Mouse (Mus musculus): ENCODE data around the gene Tmem88. TPM values are rescaled to one million over a fixed set of nuclear protein-coding genes. Genes with fewer than 3 reads are reported as not detected.

Tmem88 gene
- total RNA-seq (2014; rRNA removed; ENCODE audit: low replicate concordance) (32.4 and 33.0 TPM in 2 replicates), polyA plus RNA-seq (2015; fragmentation: Nextera tagmentation; extraction: Ambion mirVana) (59.7 and 62.5 TPM in 2 replicates)

- TF ChIP-seq EP300 (IDR thresholded peaks at IDR 0.05; ENCODE audit: low read depth) (peak; percentile 39; the same call in 1 of the 2 replicates), CTCF (IDR thresholded peaks at IDR 0.05; ENCODE audit: low read depth) (no peak)
- DNase-seq (ENCODE audit: low spot score): no peak
- H3K4me2 ChIP-seq (ENCODE audit: low read depth, low read length): peak within 1 kb of the TSS; percentile 72
- peak within 1 kb of the TSS; percentile 61 for H3K4me3 ChIP-seq (ENCODE audit: low read depth, low read length)
- peak within 1 kb of the TSS; percentile 81 for H3K9ac ChIP-seq (replicated peaks; ENCODE audit: low read depth, low read length)
- no peaks in the 10 kb centered on the region for H3K4me1 ChIP-seq (ENCODE audit: control insufficient read depth, insufficient read depth)
- H3K9me3 ChIP-seq (replicated peaks; ENCODE audit: control insufficient read depth, low read length): no peaks in the 10 kb centered on the region
- peaks cover 37% of the 10 kb centered on the region for H3K36me3 ChIP-seq (replicated peaks; ENCODE audit: control insufficient read depth, insufficient read depth, low read length)
- H3K27ac ChIP-seq (ENCODE audit: low read depth): peak within 1 kb of the TSS; percentile 95
- peak; percentile 5 for ATAC-seq (ENCODE audit: insufficient read depth, low read depth)
- no peaks in the 10 kb centered on the region for H3K27me3 ChIP-seq (ENCODE audit: control insufficient read depth, insufficient read depth, low read length)
- 9% methylated on average over 16 of the region's 16 CpGs for WGBS
Observed at GRCm38 (mm10) chr11:69398059-69398458, at the start of gene Tmem88. TSS of gene Tmem88 (minus strand) at chr11:69398234.

- TF ChIP-seq EP300 (IDR thresholded peaks at IDR 0.05; ENCODE audit: low read depth): no peak
- no peak for TF ChIP-seq CTCF (IDR thresholded peaks at IDR 0.05; ENCODE audit: low read depth)
- no peak for ATAC-seq (ENCODE audit: insufficient read depth, low read depth)
Observed at GRCm38 (mm10) chr11:69447299-69447698, 49.3 kb upstream of the Tmem88 start.

GRCm38 (mm10) chr11:69443328-69443727 is 45.3 kb upstream of the Tmem88 start:
- Histone ChIP-seq H3K9ac (replicated peaks; ENCODE audit: low read depth, low read length) (no peak overlapping the region), H3K4me2 (ENCODE audit: low read depth, low read length) (no peak overlapping the region), H3K9me3 (replicated peaks; ENCODE audit: control insufficient read depth, low read length) (no peaks in the 10 kb centered on the region), H3K36me3 (replicated peaks; ENCODE audit: control insufficient read depth, insufficient read depth, low read length) (no peaks in the 10 kb centered on the region), H3K27me3 (ENCODE audit: control insufficient read depth, insufficient read depth, low read length) (no peaks in the 10 kb centered on the region), H3K27ac (ENCODE audit: low read depth) (peak overlapping the region; percentile 47; the same call in 1 of the 2 replicates), H3K4me1 (ENCODE audit: control insufficient read depth, insufficient read depth) (no peaks in the 10 kb centered on the region), H3K4me3 (ENCODE audit: low read depth, low read length) (no peak overlapping the region)
- ATAC-seq (ENCODE audit: insufficient read depth, low read depth) (peak; percentile 68), DNase-seq (ENCODE audit: low spot score) (peak; percentile 33)
- WGBS: 24% methylated on average over 5 of the region's 5 CpGs
- TF ChIP-seq CTCF (IDR thresholded peaks at IDR 0.05; ENCODE audit: low read depth): no peak
- TF ChIP-seq EP300 (IDR thresholded peaks at IDR 0.05; ENCODE audit: low read depth): 0 out of 2 replicates have a peak, but pooled peaks have one; percentile 58

More at GRCm38 (mm10) chr11:69447299-69447698, 49.3 kb upstream of the Tmem88 start:
- H3K36me3 ChIP-seq (replicated peaks; ENCODE audit: control insufficient read depth, insufficient read depth, low read length): no peaks in the 10 kb centered on the region
- H3K4me3 ChIP-seq (ENCODE audit: low read depth, low read length): no peak overlapping the region
- H3K4me2 ChIP-seq (ENCODE audit: low read depth, low read length): no peak overlapping the region
- H3K27ac ChIP-seq (ENCODE audit: low read depth): no peak overlapping the region
- no peak for DNase-seq (ENCODE audit: low spot score)
- H3K4me1 ChIP-seq (ENCODE audit: control insufficient read depth, insufficient read depth): 0 out of 2 replicates have a peak, but pooled peaks cover 4% of the 10 kb centered on the region
- H3K9me3 ChIP-seq (replicated peaks; ENCODE audit: control insufficient read depth, low read length): no peaks in the 10 kb centered on the region
- H3K9ac ChIP-seq (replicated peaks; ENCODE audit: low read depth, low read length): no peak overlapping the region
- 91% methylated on average over 7 of the region's 7 CpGs for WGBS
- no peaks in the 10 kb centered on the region for H3K27me3 ChIP-seq (ENCODE audit: control insufficient read depth, insufficient read depth, low read length)

GRCm38 (mm10) chr11:69437291-69437690 is 39.3 kb upstream of the Tmem88 start:
- no peaks in the 10 kb centered on the region for H3K4me1 ChIP-seq (ENCODE audit: control insufficient read depth, insufficient read depth)
- ATAC-seq (ENCODE audit: insufficient read depth, low read depth) (no peak), DNase-seq (ENCODE audit: low spot score) (no peak)
- 44% methylated on average over 3 of the region's 3 CpGs for WGBS
- no peak overlapping the region for H3K4me3 ChIP-seq (ENCODE audit: low read depth, low read length)
- no peak overlapping the region for H3K4me2 ChIP-seq (ENCODE audit: low read depth, low read length)
- no peaks in the 10 kb centered on the region for H3K36me3 ChIP-seq (replicated peaks; ENCODE audit: control insufficient read depth, insufficient read depth, low read length)
- no peaks in the 10 kb centered on the region for H3K9me3 ChIP-seq (replicated peaks; ENCODE audit: control insufficient read depth, low read length)
- no peak overlapping the region for H3K27ac ChIP-seq (ENCODE audit: low read depth)
- TF ChIP-seq EP300 (IDR thresholded peaks at IDR 0.05; ENCODE audit: low read depth): no peak
- no peak for TF ChIP-seq CTCF (IDR thresholded peaks at IDR 0.05; ENCODE audit: low read depth)
- no peaks in the 10 kb centered on the region for H3K27me3 ChIP-seq (ENCODE audit: control insufficient read depth, insufficient read depth, low read length)
- no peak overlapping the region for H3K9ac ChIP-seq (replicated peaks; ENCODE audit: low read depth, low read length)

GRCm38 (mm10) chr11:69433189-69433588 is 35.2 kb upstream of the Tmem88 start:
- Histone ChIP-seq H3K4me1 (ENCODE audit: control insufficient read depth, insufficient read depth) (no peaks in the 10 kb centered on the region), H3K27ac (ENCODE audit: low read depth) (no peak overlapping the region), H3K4me2 (ENCODE audit: low read depth, low read length) (no peak overlapping the region), H3K27me3 (ENCODE audit: control insufficient read depth, insufficient read depth, low read length) (no peaks in the 10 kb centered on the region), H3K9me3 (replicated peaks; ENCODE audit: control insufficient read depth, low read length) (no peaks in the 10 kb centered on the region), H3K9ac (replicated peaks; ENCODE audit: low read depth, low read length) (no peak overlapping the region), H3K36me3 (replicated peaks; ENCODE audit: control insufficient read depth, insufficient read depth, low read length) (no peaks in the 10 kb centered on the region), H3K4me3 (ENCODE audit: low read depth, low read length) (no peak overlapping the region)
- ATAC-seq (ENCODE audit: insufficient read depth, low read depth) (no peak), DNase-seq (ENCODE audit: low spot score) (no peak)
- 69% methylated on average over 6 of the region's 6 CpGs for WGBS
- TF ChIP-seq EP300 (IDR thresholded peaks at IDR 0.05; ENCODE audit: low read depth) (no peak), CTCF (IDR thresholded peaks at IDR 0.05; ENCODE audit: low read depth) (no peak)

DNA sequence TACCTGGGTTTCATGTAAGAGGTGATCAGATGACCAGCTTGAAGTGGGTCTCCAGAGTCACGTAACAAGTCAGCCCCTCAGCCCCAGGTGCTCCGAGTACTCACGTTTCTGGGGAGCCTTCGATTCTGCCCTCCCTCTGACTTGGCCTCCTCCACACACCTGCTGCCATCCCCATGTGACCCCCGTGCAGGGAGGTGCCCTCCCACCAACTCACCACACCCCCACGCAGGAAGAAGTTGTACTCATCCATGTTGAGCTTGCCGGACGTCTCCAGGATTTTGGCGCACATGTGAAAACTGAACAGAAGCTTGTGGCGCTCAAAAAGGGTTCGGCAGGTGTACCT is 34.6 kb upstream of the Tmem88 start:
- Histone ChIP-seq H3K4me3 (ENCODE audit: low read depth, low read length) (no peak overlapping the region), H3K4me2 (ENCODE audit: low read depth, low read length) (no peak overlapping the region), H3K4me1 (ENCODE audit: control insufficient read depth, insufficient read depth) (no peaks in the 10 kb centered on the region), H3K27ac (ENCODE audit: low read depth) (no peak overlapping the region), H3K36me3 (replicated peaks; ENCODE audit: control insufficient read depth, insufficient read depth, low read length) (no peaks in the 10 kb centered on the region), H3K9me3 (replicated peaks; ENCODE audit: control insufficient read depth, low read length) (no peaks in the 10 kb centered on the region), H3K9ac (replicated peaks; ENCODE audit: low read depth, low read length) (no peak overlapping the region), H3K27me3 (ENCODE audit: control insufficient read depth, insufficient read depth, low read length) (no peaks in the 10 kb centered on the region)
- ATAC-seq (ENCODE audit: insufficient read depth, low read depth) (no peak), DNase-seq (ENCODE audit: low spot score) (no peak)
- TF ChIP-seq CTCF (IDR thresholded peaks at IDR 0.05; ENCODE audit: low read depth) (no peak), EP300 (IDR thresholded peaks at IDR 0.05; ENCODE audit: low read depth) (no peak)
- 68% methylated on average over 11 of the region's 11 CpGs for WGBS
